Mouse (Mus musculus) urinary bladder, postnatal 14 days (tissue): ENCODE data around the gene Ganc.

ENCODE experiments used
- DNase-seq: peaks from one replicate; pipeline ENCODE4 v3.0.0; 2021; ENCODE audit warnings: low spot score

Ganc gene

DNA sequence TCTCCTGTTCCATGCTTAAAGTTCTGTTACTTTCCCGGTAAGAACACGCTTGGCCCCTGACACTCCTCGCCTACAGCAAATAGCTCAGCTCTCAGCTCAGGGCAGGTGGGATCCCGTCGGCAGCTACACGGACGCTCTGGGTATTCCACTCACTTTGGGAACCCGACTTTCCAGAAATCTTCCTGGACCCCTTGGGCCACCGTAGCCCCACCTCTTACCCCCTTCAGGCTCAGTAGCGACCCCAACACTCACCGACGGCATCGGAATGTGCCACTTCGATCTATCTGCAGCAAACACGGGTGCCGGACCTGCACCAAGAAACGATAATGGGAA lies at the start of gene Ganc:
Ganc (plus strand) TSS at position 244 of the 333 bp plus-strand sequence.
- no peak for DNase-seq

DNA sequence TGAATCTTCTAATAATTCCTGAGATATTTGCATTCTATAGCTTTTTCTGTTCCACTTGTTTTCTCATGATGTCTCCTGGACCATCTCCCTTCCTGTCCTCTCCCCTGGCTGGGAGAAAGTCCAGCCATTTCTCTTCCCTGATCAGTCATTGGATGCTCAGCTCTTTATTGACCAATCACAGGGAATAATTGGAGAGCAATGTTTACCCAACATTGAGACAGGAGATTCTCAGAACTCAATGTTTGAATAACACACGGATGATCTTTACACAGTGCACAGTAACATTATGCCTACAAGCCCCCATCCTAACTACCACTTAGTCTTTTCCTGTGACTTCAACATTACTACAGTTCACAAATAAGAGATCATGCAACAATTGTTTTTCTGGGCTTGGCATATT lies 43.3 kb upstream of the Ganc start:
- DNase-seq = no peak

DNA sequence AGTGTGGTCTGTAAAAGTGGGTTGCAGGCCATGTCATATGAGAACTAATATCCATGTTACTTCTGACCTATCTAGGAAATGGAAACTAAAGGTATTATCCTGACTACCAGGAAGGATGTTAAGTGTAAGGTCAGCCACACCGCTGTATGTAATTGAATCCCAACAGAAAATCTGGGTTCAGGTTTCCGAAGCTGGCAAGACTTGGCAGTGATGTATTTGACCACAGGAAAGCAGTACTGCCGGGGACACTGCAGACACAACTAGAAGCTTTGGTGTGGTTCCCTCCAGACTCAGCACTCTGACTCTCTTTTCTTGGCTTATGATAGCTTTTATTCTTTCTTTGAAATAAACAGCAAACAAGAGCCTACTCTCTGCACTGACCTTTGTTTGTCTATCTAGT lies 37.2 kb upstream of the Ganc start:
- DNase-seq = no peak

DNA sequence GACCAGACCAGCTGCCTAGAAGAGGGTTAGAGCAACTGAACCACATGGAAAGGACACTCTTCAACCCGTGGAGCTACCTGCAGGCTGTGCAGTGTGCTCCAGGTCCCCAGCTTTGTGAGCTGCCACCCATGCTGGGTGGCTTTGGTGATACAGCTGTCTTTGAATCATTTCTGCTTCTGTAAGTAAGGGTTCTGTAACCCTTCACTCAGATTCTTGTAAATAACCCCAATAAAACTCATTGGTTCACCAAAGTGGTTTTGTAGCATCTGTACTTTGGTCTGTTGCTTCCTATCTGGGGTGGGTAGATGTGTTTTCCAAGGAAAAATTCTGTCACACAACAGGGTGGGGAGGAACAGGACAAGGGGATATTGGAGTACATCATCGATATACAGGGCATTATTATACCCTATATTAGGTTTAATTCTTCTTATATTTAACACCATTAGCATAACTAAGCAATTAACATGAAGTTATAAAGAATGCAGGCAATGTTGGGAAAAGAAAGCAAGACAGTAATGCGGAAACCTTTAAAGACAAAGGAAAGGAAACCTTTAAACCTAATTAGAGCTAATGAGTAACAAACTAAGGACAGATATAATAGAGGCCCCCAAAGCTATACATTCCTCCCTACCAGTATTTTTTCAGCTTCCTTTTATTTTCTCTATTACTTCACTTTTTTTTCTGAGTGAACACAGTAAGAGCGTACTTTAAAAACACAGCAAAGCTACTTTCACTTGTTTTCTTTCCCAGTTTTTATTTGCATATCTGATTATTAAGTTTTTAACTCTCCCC lies 36.1 kb upstream of the Ganc start:
- no peak for DNase-seq

DNA sequence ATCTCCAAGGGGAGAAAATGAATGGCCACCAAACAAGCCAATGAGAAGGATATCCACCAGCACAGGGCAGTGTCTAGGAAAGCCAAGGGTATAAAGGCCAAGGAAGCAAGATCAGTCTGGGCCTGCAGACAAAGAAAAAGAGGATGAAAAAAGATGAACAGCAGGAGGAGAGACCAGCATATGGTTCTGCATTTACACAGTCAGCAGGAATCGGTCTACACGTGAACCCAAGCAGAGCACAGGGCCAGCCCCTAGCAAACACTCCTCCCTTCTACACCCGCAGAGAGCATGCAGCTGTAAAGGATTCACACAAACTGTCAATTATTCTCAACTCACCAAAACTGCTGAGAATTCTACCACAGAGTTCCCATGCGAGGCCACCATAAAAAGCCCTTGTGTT lies 29.8 kb upstream of the Ganc start:
- DNase-seq = no peak

DNA sequence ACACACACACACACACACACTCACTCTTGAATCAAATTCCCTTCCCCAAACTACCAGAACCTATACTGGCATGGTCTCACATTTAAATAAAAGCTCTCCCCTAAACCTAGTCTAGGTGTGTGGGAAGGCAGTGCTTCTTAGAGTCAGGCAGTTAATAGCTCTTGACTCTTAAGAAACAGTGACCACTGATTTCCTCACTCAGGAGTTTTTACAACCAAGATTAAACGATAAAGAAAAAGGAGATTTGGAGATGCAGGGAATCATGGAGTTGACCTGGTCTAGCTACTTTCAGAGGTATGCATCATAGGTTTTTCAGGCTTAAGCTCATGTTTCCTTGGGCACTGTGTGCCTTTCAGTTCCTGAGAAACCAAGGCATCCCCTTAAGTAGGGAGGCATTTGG lies 17.4 kb upstream of the Ganc start:
- no peak for DNase-seq

DNA sequence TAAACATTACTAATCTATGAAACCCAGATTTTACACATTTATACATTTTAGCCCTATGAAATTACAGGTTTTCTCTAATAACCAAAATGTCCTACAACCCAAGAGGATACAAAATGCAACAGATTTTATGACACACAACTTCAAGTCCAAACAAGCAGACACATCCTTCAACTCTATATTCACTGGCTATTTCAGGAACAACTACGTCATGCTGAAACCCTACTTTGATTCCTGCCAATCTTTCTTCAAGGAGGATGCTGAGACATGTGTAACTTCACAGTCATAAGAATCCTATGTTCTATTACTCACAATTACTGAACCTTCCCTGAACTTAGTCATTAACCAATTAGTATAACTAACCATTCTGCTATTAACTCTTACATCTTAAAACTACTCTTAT lies 16.4 kb upstream of the Ganc start:
- DNase-seq = no peak

DNA sequence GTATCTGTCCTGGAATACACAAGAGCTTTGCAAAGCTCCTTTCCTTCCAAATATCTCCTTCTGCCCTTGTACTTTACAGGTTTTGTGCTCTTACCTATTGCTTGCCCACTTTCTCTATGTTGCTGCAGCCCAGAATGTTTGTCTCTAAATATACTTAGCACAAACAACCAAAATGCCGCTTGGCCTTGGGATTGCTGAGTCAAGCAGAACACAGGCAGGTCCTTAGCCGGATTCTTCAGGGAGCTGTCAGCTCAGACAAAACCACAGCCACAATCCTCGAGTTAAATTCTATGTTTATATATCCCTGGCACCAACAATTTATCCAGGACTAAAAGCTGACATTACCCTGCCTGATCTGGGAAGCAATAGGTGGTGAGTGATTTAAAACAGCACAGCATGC lies 14.3 kb upstream of the Ganc start:
- no peak for DNase-seq

DNA sequence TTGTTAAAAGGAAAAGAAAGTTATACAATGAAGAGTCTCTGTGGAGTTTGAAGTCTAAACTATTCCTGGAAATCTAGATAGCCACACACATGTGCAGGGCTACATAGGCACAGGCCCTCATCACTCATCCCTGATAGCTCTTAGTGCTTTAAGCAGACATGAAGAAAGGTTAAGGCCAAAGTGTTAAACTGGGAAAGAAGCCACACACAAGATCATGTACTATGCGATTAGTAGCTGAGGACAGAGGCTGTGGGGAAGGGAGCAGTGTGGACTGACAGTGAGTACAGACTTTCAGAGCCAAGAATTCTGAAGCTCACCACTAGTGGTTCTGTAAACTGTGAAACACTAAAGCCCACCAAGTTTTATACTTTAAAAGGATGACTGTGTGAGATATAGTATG lies 12.8 kb upstream of the Ganc start:
- DNase-seq = no peak

DNA sequence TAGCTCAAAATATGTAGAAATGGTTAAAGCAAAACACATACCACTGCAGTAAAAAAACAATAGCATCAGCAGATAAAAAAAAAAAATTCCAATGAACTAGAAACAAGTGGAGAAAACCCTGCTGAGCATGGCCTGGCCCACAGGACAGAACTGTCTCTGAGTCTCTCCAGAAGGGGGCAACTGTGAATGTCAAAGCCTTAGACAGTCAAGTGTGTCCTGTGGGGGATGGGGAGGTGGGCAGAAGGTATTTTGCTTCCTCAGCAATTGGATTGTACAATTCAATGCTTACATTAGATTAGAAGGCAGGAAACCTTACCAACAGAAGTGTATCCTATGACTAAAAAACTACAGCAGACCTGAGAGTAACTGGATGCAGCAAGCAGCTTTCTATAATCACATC lies 11.3 kb upstream of the Ganc start:
- DNase-seq = no peak

DNA sequence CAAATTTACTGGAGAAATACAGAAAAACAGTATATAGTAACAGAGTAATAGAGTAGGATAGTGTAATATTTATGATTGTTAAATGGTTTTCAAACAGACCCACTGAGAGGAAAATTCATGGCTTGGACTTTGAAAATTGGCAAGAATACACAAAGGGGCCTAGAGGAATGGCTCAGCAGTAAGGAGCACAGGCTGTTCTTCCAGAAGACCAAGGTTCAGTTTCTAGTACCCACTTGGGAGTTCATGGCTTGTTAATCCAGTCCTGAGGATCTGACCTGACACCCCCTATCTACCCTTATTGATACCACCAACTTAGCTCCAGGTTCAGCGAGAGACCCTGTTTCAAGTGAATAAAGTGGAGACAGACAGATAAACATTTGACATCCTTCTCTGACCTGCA lies 5.7 kb upstream of the Ganc start:
- DNase-seq = no peak

DNA sequence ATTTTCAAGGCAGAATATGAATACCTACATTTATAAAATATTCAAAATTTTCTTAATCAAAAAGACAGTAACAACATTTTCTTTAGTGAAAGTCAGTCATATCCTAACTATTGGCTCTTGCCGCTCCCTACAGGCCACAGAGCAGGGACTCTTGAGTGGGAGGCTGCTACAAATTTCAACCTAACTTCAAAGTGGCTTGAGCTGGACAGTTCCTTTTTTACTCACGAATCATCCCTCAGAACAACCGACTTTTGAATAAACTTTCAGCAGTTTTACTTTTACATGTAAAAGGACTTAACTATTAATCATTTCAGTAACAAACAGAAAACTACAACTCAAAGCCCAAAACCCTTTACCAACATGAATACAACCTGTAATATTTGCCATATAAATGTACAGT lies 883 bp upstream of the Ganc start:
- DNase-seq = no peak

DNA sequence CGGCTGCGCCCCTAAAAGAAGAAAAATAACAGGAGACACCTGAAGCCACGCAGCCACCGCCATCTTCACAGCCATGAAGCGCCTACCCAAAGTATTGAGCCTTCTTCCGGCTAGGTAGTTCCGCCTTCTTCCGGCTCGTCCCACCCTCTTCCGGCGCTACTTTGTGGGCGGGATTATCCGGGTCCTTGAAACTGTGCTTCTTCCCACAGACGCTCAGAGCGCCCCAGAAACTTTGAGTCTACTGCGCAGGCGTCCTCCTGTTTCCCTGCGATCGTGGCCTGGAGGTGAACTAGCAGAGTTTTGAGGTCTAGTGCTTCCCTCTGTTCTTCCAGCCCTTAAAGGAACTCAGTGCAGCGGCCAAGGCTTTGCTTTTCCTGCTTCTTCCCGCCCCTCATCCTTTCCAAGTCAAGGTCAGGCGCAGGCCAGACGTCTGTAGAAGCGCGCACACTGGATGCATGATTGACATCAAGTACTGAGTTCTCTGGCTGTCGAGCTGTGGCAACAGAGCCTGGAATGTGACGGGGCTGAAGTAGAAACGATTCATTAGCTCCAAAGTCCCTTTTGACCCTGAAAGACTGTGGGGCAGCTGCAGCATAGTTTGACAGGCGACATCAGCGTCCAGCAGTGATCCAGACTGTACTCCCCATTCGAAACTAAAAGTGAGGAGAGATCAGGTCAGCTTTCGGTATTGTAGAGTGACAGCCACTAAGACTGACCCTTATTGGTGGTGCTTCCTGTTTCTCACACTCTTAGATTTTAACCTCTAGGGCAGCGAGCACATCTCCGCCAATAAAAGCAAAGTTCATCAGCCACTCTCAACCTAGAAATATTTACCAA lies 508 bp downstream of the Ganc start, which contains the start of gene Tmem87a:
Tmem87a (minus strand) TSS at position 128 of the 837 bp plus-strand sequence.
- peak; percentile 96 for DNase-seq

DNA sequence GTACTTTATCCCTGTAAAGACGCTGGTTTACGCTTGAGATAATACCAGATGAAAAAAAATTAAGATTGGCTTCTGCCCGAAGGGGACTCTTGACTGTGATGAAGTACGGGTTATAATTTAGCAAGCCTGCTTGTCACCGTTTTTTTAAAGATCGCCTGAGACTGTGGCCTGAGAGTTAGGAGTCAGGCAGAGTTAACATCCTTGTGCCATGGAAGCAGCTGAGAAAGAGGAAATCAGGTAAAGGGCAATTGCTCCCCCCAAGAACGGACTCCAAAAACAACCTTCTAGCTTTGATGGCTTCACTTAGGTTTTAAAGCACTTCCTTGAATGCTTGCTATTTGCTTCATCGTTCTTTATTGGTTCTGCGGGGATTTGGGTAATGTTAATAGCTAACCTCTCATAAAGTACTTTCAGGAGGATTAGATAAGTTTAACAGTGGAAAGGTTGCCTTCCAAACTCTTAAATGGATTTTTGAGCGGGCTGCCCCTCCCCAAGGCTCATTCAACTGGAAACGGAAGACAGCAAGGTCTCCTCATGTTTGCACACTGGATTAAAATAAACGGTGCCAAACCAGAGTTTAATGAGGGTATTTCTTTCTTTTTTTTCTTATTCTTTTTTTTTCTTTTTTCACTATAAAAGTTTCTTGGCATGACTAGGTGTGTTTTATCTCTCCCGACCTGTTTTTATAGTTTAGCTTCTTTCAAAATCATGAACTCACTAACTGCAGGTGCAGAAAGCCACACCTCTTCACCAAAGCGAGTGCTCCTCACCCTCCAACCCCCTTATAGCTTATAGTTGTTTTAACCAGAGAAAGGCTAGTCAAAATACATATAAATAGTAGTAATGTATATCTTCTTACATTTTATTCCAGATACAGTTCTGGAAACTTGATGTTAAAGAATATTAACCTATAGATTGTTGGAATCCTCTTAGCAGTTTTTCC lies 1.4 kb downstream of the Ganc start:
- DNase-seq = no peak

DNA sequence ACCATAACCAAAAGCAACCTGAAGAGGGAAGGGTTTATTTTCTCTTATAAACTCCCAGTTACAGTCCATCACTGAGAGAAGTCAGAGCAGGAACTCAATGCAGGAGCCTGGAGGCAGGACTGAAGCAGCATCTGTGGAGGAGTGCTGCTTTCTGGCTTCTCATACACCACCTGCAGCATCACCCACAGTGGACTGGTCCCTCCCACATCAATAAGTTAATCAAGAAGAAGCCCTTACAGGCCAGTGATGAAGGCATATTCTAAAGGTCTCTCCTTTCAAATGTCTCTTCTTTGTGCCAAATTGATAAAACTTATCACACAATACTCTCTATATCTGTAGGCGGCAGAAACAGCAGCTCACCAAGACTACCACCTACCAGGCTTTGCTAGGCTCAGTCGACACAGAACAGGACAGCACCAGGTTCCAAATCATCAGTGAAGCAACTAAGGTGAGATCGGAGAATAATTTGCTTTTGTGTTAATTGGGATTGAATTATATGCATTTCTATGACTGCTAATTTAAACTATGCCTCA lies 7.5 kb downstream of the Ganc start:
- no peak for DNase-seq

DNA sequence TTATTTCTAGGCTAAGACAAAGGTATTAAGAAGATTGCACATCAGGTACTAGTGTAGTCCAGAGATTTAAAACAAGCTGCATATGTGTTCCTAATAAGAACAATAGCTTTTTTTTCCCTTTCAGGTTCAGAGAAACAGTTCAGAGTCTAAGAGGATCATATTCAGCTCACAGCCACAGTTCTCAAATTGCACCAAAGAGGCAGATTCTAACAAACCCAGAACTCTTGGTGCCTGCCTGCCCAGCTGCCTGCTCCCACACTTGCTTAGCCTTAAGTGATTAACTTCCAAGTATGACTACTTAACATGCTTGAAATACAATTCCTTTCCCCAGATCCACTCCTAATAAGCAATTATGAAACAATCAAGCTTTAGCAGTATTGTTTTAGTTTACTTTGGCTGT lies 10.4 kb downstream of the Ganc start:
- no peak for DNase-seq

DNA sequence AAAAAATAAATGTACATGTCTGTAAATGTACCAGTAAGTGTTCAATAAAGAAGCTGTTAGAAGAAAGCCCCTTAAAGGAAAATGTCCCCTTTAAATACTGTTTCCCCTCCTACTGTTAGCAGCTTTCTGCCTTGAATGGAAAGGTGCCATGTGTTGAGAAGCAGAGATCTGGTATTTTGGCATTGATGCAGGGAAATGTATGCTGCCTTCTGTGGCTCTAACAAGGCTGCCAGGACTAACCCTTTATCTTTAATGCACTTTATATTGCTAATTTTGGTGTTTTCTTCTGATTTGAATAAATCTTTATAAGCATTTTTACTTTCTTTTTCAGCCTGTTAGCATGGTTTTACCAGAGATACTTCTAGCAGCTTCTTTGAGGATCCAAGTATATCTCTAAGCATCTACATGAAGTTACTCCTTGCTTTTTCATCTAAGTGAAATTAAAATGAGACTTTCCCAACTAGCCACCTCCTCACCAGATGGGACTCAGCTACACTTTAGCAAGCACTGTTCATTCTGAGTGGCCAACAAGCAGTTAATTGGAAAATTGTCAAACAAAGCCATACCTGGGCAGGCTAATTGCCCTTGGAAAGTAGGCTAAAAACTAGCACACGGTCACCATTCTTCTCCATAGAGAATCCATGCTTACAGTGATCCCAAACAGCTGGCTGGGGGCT lies 11.2 kb downstream of the Ganc start:
- no peak for DNase-seq

DNA sequence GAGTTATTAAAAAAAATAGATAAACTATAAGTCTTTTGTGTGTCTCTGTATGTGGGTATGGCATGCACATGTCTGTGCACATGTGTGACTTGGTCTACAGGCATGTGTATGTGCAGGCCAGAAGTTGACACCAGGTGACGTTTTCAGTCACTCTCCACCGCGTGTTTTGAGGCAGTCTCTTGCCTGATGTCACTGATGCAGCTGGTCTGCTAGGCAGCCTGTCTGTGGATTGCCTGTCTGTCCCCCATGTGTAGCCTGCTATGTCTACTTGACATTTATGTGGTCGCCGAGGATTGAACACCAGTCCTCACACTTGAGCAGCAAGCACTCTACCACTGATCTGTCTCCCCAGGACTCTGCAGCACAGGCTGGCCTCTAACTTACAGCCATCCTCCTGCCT lies 20.7 kb downstream of the Ganc start:
- no peak for DNase-seq

DNA sequence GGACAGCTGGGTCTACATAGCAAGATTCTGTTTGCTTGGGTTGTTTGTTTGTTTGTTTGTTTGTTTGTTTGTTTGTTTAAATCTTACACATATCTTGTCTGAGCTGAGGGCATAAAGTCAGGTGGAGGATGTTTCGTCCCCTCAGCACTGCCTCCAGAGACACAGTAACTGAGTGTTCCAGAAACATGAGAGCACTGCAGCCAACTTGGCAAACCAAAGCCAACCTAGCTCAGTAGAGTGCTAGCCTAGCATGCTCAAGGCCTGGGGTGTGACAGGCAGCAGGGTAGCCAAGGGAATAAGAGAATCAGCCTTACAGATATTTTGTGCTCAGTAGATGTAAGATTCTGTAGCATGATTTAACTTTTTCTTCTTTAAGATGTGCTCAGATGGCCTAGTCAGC lies 40.8 kb downstream of the Ganc start:
- DNase-seq = no peak

DNA sequence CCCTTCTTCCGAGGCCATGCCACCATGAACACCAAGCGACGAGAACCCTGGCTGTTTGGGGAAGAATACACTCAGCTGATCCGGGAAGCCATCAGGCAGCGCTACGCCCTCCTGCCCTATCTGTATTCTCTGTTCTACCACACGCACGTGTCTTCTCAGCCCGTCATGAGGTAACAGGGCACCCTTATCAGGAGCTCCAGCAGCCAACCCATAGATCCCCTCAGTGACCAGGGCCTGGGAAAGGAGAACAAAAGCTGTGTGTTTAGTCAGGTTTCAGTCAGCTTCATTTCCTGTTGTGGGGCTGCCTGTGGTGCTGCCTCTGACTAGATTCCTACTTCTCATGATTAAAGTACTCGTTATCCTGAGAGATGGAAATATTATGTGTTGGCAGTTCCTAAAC lies 42.7 kb downstream of the Ganc start:
- DNase-seq = no peak

DNA sequence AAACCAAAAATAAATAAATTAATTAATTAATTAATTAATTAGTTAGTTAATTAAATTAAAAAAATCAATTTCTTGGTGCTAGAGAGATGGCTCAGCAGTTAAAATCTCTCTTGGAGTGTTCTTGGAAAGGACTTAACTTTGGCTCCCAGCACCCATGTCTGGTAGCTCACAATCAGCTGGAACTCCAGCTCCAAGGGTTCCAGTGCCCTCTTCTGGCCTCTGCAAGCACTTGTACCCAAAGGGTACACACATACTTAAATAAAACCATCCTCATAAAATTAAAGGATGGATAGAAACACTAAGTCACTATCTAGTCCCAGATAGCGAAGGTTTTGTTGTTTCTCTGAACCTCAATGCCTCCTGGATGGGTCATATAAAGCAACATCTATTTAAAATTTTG lies 43.6 kb downstream of the Ganc start:
- no peak for DNase-seq

DNA sequence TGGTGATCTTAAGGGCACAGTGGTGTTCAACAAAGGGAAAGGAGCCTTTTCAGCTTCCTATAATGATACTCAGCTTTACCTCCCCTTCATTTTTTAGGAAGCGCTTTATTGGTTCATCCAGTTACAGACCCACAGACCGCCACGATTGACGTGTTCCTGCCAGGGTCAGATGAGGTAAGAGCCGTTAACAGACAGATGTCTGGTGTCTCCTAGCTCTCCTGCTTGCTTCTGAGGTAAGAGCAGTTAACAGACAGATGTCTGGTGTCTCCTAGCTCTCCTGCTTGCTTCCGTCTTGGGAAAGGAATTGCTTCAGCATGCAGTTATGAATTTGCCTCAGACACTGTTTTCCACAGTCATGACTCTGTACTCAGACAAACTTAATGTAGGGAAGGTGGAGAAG lies 47.0 kb downstream of the Ganc start:
- no peak for DNase-seq
